Mouse (Mus musculus) ES-Bruce4 (cell line): Measurements from ENCODE around the gene Olfr1512.

Source experiments
- CTCF ChIP-seq: IDR thresholded peaks from one replicate; pipeline ENCODE4 v1.8.1; 2011; ENCODE audit warnings: low read depth, low read length
- POLR2A ChIP-seq: IDR thresholded peaks from one replicate; pipeline ENCODE4 v1.8.1; 2011; ENCODE audit warnings: low read length; ENCODE audit not compliant: insufficient read depth

GRCm38 (mm10) chr14:52379068-52379467, at the start of gene Olfr1512:
- TF ChIP-seq CTCF = no peak
- no peak for TF ChIP-seq POLR2A
